Mouse (Mus musculus): ENCODE results near the gene Mrpl39.

The Mrpl39 gene

DNA sequence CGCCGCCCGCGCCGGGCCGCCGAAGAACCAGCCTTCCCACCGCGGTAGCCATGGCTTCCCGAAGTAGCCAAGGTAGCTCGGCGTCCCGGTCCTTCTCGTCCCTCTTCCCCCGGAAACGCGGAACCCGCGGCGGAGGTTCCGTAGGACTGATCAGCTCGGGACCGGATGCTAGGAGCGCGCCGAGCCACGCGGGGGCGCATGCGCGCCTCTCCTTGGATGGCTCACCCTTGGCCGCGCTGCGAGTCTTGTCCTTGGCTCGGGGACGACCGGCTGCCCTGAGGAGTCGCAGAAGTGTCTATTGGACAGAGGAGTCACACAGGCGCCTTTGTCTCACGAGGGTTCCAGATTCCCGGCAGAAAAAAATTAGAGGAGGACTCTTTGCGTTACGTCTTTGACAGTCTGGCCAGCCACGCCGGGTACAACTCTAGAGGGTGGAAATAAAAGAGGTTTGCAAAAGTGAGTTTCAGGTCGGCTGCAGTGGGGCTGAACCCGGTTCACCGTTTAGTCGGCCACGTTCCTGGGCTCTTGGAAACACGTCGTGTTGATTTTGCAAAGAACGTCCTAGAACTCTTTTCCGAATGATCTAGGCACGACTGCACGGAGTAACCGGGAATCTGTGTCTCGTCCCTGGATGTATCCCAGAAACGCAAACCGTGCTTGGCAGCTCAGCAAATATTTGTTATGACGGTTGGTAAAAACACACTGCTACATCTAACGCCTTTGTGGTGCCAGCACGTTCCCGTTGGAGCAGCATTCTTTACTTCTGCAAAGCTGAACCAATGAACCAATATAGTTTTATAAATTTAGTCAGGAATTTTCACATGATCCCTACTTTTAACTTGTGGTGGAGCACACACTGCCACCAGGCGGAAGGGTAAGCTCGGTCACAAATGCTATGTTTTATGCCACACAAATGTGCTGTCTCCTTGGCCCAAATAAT lies at the start of gene Mrpl39:
TSS of gene Mrpl39 (minus strand) at position 577 of the 940 bp plus-strand sequence.
- DNase-seq, result peak; percentile 93 to 98

GRCm38 (mm10) chr16:84784966-84785365 lies 49.4 kb upstream of the Mrpl39 start:
- DNase-seq, result no peak

DNA sequence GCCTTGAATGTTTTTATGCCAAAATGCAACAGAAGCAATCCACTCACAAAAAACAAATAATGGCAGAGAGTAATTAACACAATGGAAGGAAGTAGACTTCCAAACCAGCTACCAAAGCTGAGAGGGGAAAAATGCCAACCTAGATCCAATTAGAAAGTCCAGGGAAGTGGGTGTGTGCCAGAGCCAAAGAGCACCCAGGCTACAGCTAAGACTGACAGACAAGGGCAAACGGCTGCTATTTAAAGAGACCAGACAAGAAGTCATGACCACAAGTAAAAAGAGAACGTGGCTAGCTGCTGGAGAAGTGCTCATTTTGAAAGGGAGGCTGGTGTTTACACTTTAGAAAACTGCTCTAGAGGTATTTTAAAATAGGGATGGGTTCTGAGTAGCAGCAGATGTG lies 47.7 kb upstream of the Mrpl39 start:
- DNase-seq, result no peak

DNA sequence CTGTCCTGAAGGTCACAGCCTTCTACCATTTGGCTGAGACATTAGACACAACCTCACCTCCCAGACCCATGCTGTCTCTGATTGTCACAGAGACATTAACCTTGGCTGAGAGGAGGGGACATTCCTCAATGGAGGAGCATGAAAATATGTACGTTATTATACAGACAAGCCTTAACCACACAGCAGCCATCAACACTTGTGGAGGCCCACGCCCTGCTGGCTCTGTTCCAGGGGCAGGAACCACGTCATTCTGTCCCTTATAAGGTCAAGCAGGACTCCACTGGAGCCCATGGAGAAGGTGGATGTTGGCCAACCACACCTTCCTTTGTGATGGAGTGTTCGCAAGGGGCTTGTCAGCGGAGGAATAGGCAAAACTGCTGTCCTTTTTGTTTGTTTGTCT lies 44.2 kb upstream of the Mrpl39 start:
- DNase-seq, result no peak

GRCm38 (mm10) chr16:84778861-84779630 lies 43.5 kb upstream of the Mrpl39 start:
- DNase-seq, result no peak

GRCm38 (mm10) chr16:84778431-84778830 lies 42.9 kb upstream of the Mrpl39 start:
- DNase-seq, result no peak

- no peak for DNase-seq
These were observed 40.7 kb upstream of the Mrpl39 start for GRCm38 (mm10) chr16:84776089-84776784.

- DNase-seq, result no peak
These were observed 39.8 kb upstream of the Mrpl39 start for GRCm38 (mm10) chr16:84775356-84775755.

DNA sequence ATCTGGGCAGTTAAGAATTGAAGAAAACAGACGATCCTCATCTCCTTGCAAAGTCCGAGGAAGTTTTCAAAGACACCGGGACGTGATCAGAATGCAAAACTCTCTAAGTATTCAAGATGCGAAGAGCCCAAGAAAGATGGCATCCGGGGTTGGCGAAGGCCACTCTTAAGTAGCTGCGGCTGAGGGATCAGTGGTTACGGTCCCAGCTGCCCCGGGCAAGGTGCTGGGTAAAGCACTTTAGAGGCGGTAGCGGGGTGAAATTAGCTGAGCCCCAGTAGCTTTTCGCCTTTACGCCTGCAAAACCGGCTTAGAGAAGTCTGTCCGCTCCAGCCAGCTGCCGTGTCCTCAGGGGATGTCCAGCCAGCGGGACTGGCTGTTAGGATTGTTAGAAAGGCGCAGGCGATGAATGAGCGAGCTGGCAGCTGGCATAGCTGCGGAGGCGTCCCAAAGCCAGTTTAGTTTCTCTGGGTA lies 39.3 kb upstream of the Mrpl39 start:
- DNase-seq, result no peak

DNA sequence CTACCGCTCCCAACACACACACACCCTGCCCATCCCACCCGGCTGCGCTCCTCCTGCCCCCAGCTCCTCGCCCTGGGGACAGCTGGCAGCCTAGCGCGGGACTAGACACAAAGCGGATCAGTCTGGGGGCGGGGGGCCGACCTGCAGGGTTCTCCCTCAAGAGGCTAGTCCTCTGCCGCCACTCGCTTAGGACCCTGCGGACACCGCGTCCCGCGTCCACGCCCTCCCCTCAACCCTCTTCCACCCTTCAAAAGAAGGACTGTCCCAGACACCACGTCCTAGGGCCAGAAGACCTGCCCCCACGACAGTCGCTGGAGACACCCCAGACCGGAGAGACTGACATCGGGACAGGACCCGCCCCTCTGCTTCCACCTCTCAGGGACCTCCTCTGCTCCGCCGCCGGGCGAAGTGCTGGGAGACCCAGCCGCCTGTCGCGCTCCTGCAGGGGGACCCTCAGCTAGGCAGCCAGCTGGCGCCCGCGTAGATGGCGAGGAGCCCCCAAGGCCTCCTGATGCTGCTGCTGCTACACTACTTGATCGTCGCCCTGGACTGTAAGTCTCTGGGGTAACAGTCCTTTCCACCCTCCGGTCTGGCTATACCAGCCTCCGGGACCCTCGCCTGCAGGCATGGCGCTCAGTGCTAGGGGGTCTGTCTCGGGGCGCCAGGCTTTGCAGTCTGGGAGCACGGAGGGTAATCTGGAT lies 38.6 kb upstream of the Mrpl39 start, which contains the start of gene Jam2:
TSS of gene Jam2 (plus strand) at position 121 of the 701 bp plus-strand sequence.
- DNase-seq, result peak; percentile 1 to 15

DNA sequence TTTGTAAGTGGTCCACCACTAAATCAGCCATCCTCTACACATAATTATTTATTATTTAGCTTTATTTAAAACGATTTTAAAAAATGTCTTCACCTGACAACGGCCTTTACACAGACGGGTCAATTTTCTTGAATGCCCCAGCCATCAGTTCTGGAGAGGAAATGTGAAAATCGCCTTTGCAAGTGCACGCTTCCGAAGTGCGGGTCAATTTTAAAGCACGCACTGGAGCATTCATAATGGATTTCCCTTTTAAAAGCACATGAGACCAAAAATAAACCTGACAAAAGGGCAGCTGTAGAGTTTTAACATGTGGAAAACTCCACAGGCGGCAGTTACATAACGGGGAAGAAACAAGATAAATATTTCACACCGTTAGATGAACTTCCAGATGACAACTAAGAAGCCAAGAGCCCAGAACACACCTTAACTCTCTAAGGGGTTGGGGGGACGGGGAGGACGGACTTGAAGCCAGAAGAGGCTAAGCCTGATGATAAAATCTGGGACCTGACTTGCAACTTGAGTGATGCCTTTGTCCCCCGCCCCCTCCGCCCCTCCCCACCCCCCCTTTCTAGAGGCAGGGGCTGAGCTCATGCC lies 37.8 kb upstream of the Mrpl39 start:
- DNase-seq, result no peak

DNA sequence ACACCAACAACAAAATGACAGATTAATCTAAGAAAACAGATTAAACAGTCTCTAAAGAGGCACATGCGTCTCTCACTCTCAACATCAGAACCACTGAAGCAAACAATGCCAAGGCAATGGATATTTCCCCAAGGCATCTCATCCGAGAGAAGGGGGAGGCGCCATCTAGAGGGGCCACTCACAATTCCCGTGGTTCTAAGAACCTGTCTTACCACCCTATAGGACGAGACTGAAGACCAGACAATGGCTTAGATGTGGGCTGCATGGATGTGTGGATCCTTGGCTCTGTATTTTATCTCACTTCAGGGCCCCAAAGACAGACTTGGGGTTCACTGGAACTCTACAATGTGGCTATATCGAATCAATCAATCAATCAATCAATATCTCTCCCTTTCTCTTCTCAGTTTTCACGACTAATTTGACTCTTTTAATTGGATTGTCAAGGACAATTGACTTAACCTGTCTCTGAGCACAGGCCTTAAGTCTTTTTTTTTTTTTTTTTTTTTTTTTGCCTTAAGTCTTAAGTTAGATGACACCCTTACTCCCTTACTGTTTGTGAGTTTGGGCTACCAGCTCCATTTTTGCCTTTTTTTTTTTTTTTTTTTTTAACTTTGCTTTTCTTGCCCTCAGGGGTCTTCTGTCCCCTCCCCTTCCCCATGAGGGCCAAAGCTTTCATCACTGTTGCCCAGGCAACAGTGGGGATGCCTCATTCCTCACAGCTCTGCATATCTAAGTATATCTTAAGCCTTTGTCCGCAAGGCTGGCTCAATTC lies 37.1 kb upstream of the Mrpl39 start:
- DNase-seq, result no peak

GRCm38 (mm10) chr16:84771461-84771860 lies 35.9 kb upstream of the Mrpl39 start:
- DNase-seq, result no peak

GRCm38 (mm10) chr16:84770891-84771290 lies 35.3 kb upstream of the Mrpl39 start:
- no peak for DNase-seq

DNA sequence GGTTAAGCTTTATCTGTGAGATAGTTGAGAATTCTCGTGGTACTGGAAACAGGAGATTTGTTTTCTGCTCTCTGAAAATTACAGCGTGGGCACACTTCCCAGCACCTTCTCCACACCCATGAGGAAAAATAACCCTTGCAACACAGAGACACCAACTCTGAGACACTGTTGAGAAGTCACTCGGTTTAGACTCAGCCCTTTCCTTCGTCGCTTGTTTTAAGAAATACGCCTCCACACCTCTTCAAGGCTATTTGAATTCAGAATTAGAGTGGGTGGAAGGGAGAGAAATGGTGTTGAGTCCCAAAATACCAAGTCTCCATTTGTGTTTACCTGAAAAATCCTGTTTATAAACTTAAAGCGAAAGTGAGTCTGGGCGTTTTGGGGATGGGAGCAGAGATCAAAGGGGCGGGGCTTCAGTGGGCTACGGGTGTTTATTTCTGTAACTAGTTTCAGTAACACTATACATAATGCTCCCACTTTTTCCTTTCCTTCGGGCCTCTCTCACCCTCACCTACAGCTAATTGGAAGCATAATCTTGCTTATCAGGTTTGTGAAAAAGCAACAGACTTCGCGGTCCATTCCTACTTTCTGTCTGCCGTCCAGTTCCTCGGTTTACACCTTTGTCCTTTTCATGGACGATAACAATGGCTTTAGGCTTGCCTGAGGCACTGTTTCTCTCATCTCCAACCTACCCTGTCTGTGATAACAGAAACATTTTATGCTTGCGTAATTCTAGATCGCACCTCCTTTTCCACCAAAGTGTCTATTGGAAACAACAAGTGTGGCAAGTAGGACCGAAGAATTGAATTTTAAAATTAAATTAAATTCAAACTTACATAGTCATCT lies 34.3 kb upstream of the Mrpl39 start:
- DNase-seq, result no peak

GRCm38 (mm10) chr16:84769182-84769581 lies 33.6 kb upstream of the Mrpl39 start:
- no peak for DNase-seq

GRCm38 (mm10) chr16:84767956-84768355 lies 32.4 kb upstream of the Mrpl39 start:
- no peak for DNase-seq

GRCm38 (mm10) chr16:84745721-84746306 lies 10.3 kb upstream of the Mrpl39 start:
- no peak for DNase-seq

- DNase-seq, result no peak
These were observed 9.4 kb upstream of the Mrpl39 start for GRCm38 (mm10) chr16:84744703-84745490.

Data from thymus, postnatal 36 days (tissue).